Mouse (Mus musculus): Measurements from ENCODE around the gene Gm28635. TPM values are rescaled to one million over a fixed set of nuclear protein-coding genes. Genes with fewer than 3 reads are reported as not detected.
"Not testable (repeated sequence)": the region's sequence is repeated elsewhere in the genome, so short reads cannot be mapped to it uniquely, and the experiment has no call there.

Gene Gm28635
- total RNA-seq, 2 experiments from 2014 or later: not detected

GRCm38 (mm10) chr2:84690050-84690449, 12.2 kb upstream of the Gm28635 start:
- DNase-seq (ENCODE audit: low spot score in 2 of 2): no peak

GRCm38 (mm10) chr2:84688080-84688844, 10.4 kb upstream of the Gm28635 start:
- DNase-seq (ENCODE audit: low spot score in 2 of 2): no peak

- DNase-seq (ENCODE audit: low spot score in 2 of 2): no peak
Observed at GRCm38 (mm10) chr2:84682605-84683183, 4.9 kb upstream of the Gm28635 start.

- DNase-seq (ENCODE audit: low spot score in 2 of 2): no peak
Observed at GRCm38 (mm10) chr2:84679016-84679415, 1.2 kb upstream of the Gm28635 start, which contains the start of gene Tmx2. Tmx2 (minus strand) TSS chr2:84679140.

- DNase-seq (ENCODE audit: low spot score in 2 of 2): no peak
Observed at GRCm38 (mm10) chr2:84677270-84677967, 422 bp downstream of the Gm28635 start.

GRCm38 (mm10) chr2:84671535-84671934, 6.3 kb downstream of the Gm28635 start:
- DNase-seq (ENCODE audit: low spot score in 2 of 2): not testable (repeated sequence)

GRCm38 (mm10) chr2:84670569-84670933, 7.3 kb downstream of the Gm28635 start, which contains the start of gene Selenoh:
Selenoh (minus strand) TSS chr2:84670770.
- peak; percentile 43 to 65 for DNase-seq (ENCODE audit: low spot score in 2 of 2)

- DNase-seq (ENCODE audit: low spot score in 2 of 2): no peak
Observed at GRCm38 (mm10) chr2:84669828-84670568, 7.8 kb downstream of the Gm28635 start.

- DNase-seq (ENCODE audit: low spot score in 2 of 2): no peak
Observed at GRCm38 (mm10) chr2:84666081-84666480, 11.8 kb downstream of the Gm28635 start.

- DNase-seq (ENCODE audit: low spot score in 2 of 2): no peak
Observed at GRCm38 (mm10) chr2:84662866-84663265, 15.0 kb downstream of the Gm28635 start.

- DNase-seq (ENCODE audit: low spot score in 2 of 2): no peak
Observed at GRCm38 (mm10) chr2:84660253-84660652, 17.6 kb downstream of the Gm28635 start.

GRCm38 (mm10) chr2:84658806-84659205, 19.0 kb downstream of the Gm28635 start, which contains the start of gene Btbd18:
Btbd18 (plus strand) TSS chr2:84659079.
- no peak for DNase-seq (ENCODE audit: low spot score in 2 of 2)

- DNase-seq (ENCODE audit: low spot score in 2 of 2): no peak
Observed at GRCm38 (mm10) chr2:84655864-84656263, 22.0 kb downstream of the Gm28635 start.

GRCm38 (mm10) chr2:84653354-84653753, 24.5 kb downstream of the Gm28635 start:
- no peak for DNase-seq (ENCODE audit: low spot score in 2 of 2)

GRCm38 (mm10) chr2:84650464-84651195, 27.2 kb downstream of the Gm28635 start, which contains the start of gene Ctnnd1:
Ctnnd1 (minus strand) TSS chr2:84650765.
- DNase-seq (ENCODE audit: low spot score in 2 of 2): peak; percentile 35 to 57

- no peak for DNase-seq (ENCODE audit: low spot score in 2 of 2)
Observed at GRCm38 (mm10) chr2:84649674-84650073, 28.2 kb downstream of the Gm28635 start.

GRCm38 (mm10) chr2:84648369-84648768, 29.5 kb downstream of the Gm28635 start:
- no peak for DNase-seq (ENCODE audit: low spot score in 2 of 2)

GRCm38 (mm10) chr2:84647051-84647568, 30.7 kb downstream of the Gm28635 start:
- DNase-seq (ENCODE audit: low spot score in 2 of 2): no peak

- no peak for DNase-seq (ENCODE audit: low spot score in 2 of 2)
Observed at GRCm38 (mm10) chr2:84646138-84646537, 31.7 kb downstream of the Gm28635 start.

GRCm38 (mm10) chr2:84640833-84641232, 37.0 kb downstream of the Gm28635 start:
- DNase-seq (ENCODE audit: low spot score in 2 of 2): no peak

Data from adrenal gland, postnatal 4 days (tissue).